Mouse (Mus musculus) retina, postnatal 1 day (tissue): ENCODE results near the gene Irf3.

ENCODE experiments used
- DNase-seq: peaks from one replicate; pipeline ENCODE4 v3.0.0-alpha.2; 2012

The Irf3 gene

DNA sequence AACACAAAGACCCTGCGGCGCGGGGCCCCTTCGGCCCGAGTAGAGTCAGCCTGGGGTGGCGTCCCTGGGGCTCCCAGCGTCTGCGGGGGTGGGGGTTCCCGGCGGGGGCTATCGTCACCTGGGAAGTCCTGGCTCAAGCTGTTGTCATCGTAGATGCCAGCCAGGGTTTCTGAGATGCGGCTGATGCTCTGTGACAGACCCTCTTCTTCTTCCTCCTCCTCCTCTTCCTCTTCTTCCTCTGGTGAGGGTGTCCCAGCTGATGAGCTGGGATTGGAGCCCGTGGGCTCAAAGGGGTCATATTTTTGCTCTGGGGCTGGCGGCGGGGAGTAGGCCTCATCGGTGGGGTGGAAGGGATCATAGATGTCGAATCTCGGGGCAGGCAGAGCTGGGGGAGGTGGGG, 11.0 kb downstream of the Irf3 start:
- no peak for DNase-seq

DNA sequence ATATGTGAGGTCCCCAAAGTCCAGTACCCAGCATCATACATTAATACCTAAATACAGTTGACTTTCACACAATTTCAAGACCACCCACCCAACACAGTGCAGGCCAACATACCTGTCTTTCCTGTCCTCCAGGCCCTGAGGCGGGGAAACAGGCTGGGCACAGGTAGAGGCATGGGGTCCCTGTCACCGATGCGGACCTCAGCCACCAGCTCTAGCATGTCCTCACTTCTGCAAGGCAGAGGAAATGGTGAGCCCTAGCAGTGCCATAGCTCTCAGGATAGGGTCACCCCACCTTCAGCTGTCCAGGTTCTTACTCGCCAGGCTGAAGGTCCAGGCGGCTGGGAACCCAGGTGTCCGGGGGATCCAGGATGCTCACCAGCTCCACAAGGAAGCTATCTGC, 14.6 kb downstream of the Irf3 start:
- no peak for DNase-seq

DNA sequence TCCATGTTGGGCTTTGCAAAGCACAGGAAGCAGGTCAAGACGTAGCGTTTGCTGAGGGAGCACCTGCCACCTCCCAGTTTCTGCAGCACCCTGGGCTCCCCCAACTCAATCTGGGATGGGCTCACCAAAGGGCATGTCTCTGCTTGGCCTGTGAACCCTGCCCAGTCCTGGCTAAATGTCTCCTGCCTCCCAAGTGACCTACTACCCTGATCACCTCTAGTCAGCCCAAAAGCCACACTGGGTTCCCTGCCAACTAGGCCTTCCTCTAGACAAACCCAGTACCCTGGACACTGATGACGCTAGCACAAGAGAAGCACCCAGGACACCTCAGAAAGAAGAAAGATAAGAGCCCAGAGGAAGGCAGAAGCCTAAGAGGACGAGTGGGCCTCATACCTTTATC, 15.4 kb downstream of the Irf3 start:
- DNase-seq = no peak

DNA sequence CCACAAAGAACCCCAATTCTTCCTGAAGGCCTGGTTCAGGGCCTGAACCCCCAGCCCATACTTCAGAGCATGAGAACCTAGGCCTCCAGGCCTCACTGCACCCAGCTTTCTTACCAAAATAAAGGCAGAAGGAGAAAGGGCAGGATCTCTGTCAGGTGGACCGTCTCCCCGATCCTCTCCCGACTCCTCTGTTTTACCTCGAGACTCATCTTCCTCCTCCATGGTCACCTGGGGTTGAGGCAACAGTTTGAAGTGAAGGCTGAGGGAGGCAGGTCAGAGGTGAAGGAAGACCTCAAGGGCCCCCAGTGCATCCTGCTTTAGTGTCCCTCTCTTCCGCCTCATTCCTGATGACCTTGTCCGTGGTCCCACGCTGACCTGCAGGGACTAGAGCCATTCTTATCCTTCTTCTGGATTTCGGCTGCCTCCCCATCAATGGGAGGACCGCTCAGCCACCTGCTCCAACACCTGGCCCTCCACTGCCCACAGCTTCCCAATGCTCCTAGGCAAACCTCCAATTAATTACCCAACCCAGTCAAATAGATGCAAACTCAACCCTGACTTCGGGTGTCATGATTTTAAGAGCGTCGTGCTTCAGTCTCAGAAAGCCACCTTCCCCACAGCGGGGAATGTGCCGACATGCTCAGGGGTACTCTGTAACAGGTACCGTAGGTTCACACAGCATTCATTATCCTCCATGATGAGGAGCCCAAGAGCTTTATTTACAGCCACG, 16.1 kb downstream of the Irf3 start:
- no peak for DNase-seq

DNA sequence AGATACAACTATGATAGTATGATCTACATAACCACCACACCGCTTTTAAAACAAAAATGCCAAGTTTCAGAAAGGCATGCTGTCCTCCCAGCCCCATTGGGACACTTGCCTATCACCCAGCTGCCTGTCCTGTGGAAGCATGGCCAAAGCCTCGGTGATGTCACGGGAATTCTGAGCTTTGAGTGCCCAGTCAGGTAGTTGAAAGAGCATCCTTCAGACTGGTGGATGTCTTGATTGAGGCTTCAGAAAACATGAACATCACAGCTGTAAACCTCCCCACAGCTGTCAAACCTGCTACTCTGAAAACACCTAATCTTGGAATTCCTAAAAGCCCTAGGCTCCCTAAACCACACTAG, 16.6 kb downstream of the Irf3 start:
- no peak for DNase-seq

DNA sequence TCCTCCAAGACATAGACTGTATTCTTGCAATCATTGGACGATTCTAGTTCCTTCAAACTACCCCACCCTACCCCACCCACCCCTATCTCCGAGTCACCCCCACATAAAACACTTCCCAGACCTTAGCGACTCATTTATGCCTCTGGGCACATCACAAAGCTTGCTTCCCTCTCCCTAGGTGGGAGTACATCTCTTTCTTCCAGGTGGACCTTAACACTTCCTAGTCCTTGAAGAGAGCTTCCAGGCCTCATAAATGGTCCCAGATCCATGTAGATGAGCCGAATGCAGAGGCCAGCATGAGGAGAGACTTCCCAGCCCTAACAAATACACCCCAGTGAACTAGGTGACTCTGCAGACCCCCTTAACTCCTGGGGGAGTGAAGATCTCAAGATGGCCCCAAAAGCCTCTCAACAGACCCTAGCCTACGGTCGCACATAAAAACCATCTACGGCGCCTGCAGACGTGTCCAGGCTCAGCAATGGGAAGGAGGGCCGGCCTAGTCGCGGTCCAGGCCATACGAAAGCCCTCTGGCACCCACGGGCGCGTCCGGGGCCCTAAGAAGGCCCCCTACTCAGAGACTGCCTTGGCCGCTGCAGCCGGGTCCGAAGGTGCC, 18.0 kb downstream of the Irf3 start:
- DNase-seq = no peak

DNA sequence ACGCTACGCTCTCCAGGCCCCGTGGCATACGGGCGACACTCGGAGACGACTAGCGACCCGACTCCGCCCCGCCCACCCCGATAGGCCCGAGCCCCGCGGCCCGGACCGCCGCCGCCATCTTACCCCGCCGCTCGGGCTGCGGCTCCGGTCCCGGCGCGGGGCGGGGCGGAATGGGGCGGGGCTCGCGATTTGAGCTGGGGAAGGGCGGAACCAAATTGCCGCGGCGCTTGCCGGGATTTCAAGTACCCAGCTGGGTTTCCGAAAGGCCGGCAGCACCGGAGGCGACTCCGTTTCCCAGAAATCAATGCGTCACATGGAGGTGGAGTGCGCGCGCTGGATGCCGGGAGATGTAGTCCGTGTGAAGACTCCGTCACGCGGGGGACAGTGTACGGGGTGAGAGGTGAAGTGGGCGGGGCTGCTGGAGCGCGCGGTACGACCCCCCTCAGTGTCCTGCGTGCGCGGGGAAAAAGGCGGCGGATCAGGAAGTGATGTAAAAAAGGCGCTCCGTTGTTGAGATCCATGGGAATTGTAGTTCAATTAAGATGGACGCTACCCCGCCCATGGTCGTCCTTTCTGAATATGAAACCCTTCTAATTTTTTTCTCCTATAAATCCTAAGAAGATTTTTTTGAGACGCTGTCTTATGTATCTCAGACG, 18.6 kb downstream of the Irf3 start, which contains the start of gene Scaf1:
Gene Scaf1, minus strand, starts transcription at position 407 of the 656 bp plus-strand sequence.
- DNase-seq = peak; percentile 100

DNA sequence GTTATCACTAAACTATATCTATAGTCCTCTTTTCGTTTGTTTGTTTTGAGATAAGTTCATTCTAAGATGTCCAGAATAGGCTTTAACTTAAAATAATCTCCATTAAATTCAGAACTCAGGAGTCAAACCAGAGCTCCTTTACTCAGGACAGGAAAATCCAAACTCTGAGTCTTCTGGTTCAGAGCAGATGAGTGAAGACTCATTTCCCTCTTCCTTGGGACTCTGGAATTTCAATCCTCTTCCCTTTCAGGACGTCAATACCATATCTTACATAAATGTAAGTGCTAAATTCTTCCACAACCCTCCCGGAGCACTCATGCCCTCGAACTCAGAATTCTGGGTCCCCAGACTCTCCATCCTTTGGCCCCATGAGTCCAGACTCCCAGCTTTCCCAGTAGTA, 19.3 kb downstream of the Irf3 start:
- DNase-seq = no peak

DNA sequence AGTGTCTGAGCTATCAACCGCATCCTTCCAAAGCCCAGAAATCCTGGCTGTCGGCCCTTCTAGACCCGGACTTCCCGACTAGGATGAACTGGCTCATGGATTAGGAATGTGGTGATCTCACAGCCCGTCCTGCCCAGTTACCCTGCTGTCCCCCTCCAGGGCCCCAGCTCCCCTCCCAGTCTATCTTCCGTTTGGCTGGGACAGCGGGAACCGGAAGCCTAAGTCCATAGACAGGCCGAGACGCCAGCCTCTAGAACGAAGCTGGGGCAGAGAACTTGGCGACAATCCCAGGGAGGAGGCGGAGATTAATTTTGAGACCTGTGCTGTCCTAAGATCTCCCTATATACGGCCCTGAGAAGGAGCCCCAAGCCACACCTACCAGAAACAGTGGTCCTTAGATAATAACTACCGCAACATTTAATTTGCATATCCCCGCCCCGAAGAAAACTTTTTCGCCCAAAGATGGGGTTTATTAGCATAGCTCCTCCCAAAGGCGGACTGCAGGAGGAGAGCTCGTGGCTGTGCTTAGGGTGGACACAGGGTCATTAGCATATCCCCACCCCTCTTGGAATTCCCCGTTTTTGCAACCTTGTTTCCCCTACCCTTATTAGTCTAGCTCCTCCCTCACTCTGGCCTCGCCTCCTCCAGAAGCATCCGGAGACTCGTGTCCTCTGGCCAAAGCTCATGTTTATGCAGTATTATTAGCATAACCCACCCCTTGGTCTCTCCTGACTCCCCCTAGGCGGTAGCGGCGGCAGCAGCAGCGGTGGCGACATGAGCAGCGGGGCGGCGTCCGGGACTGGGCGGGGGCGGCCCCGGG, 20.0 kb downstream of the Irf3 start, which contains the start of gene Rras:
Gene Rras, plus strand, starts transcription at position 720 of the 820 bp plus-strand sequence.
- peak; percentile 97 for DNase-seq

DNA sequence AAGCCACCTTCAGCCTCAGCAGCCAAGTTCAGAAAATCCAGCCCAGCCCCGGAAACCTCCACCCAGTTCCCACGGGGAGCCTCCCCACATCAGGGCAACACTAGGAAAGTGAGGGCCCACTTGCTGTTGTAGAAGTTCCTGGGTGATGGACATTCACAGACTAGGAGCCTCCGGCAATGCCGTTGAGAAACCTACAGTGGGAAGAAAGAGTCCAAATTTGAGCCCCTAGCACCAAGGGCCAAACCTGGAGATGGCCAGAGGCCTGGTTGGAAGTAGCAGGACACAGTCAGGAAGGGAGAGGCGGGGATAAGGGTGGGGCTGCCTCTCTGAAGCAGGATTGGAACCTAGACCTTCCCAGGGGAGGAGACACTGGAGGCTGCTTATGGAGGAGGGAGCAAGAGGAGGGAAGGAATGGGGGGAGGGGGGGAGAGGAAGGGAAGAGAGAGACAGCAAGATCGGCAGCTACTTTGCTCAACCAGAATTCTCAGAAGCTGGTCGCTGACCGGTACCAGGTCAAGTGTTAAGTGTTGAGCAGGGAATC, 21.7 kb downstream of the Irf3 start:
- DNase-seq = no peak

DNA sequence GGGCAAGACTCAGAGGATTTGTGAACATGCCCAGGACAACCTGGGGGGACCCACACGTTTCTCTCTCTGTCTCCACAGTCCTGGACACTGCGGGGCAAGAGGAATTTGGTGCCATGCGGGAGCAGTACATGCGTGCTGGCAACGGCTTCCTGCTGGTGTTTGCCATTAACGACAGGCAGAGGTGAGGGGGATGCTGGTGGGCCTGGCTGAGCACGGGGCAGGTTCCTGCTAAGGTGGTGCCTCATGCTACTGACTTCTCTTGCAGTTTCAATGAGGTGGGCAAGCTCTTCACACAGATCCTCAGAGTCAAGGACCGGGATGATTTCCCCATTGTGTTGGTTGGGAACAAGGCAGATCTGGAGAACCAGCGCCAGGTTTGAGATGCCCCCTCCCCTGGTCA, 22.8 kb downstream of the Irf3 start:
- no peak for DNase-seq

DNA sequence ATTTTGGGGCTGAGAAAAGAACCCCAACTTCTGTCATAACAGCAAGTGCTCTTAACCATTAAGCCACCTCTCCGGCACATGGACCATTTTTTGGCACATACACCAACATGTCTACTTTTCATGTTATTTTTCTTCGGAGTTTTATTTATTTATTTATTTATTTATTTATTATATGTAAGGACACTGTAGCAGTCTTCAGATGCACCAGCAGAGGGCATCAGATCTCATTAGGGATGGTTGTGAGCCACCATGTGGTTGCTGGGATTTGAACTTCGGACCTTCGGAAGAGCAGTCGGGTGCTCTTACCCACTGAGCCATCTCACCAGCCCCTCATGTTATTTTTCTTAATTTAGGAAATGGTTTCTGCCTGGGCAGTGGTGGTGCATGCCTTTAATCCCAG, 26.3 kb downstream of the Irf3 start:
- peak; percentile 35 for DNase-seq

DNA sequence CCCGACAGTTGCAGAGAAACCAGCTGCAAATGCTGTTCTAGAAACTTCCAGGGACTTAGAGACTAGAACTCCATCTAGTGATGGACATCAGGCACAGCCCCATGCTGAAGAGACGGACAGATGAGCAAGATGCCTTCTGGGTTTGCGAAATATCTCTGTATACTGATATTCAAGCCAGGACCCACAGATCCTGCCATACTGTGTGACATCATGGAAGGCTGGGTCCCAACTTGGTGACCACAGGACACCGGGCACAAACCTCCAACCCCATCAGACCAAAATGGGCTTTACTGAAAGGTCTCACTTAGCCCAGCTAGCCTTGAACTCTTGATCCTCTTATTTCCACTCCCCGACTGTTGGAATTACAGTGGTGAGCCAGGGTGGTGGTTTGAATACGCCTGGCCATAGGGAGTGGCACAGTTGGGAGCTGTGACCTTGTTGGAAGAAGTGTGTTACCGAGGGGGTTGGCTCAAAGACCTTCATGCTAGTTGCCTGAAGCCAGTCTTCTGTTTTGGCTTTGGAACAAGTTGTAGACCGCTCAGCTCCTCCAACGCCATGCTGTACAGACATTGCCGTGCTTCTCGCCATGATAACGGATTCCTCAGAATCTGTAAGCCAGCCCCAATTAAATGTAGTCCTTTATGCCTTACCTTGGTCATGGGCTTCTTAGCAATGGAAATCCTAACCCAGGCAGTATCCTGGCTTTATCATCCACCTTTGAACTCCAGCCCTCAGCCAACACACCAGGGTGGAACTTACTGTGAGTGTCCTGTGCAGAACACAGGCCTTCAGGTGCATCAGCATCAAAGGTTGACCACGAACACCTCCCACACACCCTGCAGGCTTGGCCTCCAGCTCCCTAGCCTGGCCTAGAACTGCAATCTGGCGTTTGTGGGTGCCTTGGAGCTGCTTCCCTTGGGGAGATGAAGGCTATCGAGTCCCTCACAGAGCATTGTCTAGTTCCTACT, 27.1 kb downstream of the Irf3 start:
- DNase-seq = no peak

DNA sequence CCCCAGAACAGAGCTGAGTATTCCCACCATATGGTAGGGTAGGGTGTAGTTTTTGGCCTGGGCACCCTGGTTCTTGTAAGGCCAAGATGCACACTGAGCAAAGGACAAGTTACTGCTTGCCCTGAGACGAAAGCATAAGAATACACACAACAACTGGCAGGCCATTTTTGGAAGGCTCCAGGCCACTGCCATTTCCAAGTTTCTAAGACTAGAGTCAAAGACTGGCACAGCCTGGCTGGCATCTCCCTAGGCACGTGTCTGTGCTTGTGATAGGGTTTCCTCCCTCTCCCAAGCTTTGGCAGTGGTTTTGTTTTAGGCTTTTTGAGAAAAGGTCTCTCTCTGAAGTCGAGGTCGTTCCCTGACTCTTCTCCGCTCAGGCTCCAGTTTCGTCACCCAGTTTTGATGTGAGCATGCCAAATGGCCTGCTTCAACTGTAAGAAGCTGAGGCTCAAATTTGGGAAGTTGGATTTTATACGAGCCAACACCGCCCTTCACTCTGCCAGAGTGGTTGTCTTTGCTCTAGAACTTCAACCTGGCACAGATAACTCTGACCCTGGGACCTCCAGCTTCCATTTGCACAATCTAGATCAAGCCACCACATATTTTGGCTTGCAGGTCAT, 28.3 kb downstream of the Irf3 start:
- no peak for DNase-seq

DNA sequence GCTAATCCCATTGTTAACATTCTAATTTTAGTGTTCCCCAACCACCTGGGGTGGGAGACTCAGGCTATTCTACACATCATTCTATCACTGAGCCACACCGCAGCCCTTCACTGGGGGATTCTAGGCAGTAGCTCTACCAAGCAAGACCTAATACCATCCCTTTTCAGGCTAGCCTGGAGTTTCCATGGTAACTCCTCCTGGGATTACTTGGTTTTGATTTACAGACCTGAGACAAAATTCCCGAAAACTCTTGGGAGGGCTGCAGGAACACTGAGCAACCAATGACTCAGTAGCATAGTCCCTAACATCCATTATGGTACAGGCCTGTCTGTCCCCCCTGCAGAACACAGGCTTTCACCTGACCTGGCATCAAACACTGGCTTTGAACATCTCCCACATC, 28.8 kb downstream of the Irf3 start:
- no peak for DNase-seq

DNA sequence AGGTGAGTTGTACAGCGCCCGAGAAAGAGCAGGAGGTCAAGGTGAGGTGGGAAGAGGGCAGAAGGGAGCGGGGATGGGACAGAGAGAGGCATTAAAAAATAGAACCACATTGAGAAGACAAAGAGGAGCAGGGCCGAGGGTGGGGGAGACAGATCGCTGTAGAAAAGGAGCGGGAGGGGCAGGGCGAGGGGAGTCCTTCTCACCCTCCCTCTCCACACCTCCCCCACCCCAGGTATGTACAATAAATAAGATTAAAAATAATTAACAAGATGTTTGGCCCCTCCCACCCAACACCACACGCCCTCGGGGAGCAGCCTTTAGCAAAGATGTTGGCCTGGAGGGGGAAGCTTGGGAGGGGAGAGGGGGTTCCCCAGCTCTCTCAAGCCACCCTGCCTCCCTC, 30.3 kb downstream of the Irf3 start:
- DNase-seq = no peak

DNA sequence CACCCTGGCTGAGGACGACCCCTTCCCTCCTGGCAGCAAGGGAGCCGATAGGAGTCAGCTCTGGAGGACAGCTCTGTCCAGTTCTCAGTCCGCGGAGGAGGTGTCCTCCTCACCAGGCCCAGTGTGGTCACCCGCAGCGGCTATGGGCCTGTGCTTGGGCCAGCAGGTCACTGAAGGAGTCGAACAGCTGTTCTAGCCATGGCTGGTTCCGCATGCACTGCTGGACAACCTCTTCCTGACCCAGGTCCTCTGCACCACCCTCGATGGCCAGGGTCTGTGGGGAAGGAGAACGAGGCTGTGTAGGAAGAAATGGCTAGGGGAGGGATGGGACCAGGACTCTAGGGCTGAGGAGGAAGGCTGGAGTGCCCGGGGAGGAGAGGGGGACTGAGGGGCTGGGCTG, 30.9 kb downstream of the Irf3 start:
- no peak for DNase-seq

DNA sequence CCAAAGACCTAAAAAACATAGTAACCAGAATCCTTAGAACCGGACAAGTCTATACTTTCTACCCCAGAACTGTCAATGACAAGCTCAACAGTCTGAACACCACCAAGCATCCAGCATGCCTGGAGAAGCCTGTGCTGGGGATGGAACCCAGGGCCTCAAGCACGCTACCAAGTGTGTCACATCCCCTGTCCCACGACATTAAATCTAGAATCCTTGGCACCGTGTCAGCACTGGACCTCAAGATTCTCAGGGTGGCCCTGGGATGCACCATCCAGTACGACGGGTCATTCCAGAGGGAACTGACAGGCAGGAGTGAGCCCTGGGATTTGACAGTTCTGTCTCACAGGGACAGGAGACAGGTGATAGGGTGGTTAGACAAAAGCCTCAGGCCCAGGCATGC, 32.5 kb downstream of the Irf3 start:
- no peak for DNase-seq

DNA sequence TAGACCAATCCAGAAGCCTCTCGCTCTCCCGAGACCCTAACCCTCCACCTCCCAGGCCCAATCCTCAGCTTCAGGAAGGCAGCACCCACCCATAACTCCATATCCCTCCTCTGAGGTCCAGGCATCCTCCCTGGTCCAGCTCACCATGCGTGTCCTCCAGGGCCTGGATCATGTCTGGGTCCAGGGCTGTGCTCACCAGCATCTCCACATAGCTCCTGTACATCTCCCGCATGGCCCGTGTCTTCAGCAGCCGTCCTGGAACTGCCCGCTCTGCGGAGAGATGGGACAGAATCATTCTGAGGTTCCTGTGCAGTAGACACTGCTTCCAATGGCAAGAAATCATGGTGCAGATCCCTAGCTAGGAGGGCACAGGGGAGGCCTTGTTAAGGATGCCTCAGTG, 33.4 kb downstream of the Irf3 start:
- DNase-seq = no peak

DNA sequence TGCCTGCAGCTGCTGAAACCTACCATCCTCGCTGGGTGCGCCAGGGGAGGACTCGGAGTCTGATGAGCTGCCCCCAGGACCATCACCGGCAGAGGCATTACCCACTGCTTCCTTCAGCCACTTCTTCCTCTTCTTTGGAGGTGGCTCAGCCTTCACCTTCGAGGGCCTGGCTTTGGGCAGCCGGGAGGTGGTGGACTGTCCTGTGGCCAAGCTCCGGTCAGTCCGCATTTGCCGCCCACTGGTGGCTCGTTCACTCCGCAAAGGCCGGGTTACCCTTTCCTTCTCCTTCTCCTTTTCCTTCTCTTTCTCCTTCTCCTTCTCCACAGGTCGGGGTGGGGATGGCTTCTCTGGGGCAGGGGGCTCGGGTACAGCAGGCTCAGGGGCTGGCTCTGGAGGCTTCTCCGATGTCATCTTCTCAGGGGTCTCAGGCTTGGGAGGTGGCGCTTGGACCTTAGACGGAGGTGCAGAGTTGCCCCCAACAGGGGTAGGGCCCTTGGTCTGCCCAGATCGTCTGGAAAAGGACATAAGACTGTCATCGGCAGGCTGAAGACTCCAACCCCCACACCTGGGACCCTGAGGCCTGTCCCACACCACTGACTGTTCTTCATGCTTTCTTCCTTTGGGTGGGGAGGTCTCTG, 36.4 kb downstream of the Irf3 start:
- no peak for DNase-seq

DNA sequence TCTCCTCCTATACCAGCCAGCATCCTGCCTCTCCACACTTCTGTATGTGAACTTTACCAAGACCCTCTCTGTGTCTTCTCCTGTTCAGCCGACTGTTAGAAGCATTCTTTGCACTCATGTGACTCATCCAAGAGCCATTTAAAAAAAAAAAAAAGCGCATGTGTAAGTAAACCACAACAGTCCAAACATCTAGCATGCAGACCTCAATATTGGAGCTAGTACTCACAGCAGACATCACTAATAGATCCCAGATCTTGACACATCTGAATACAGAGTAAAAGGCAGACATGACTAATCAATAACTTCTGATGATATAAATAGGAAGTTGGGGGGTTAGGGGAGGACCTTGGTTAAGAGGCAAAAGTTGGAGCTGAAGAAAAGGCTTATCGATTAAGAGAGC, 38.2 kb downstream of the Irf3 start:
- peak; percentile 19 for DNase-seq
